Mouse (Mus musculus) intestine, embryonic 14.5 days (tissue): Measurements from ENCODE around the gene Nphp4. TPM values are rescaled to one million over a fixed set of nuclear protein-coding genes. Genes with fewer than 3 reads are reported as not detected.

Experiments
- ATAC-seq: fragments of 200-750 bp; cut with Nextera tagmentation; replicated peaks from 2 replicates; pipeline ENCODE4 v1.8.0; 2017; ENCODE audit warnings: low read depth, moderate number of reproducible peaks, moderate TSS enrichment, moderate library complexity; ENCODE audit not compliant: low FRiP score, low TSS enrichment
- DNase-seq: peaks from one replicate; pipeline ENCODE4 v3.0.0-alpha.2; 2018; ENCODE audit warnings: low spot score
- H3K27ac ChIP-seq: fragments of 300-500 bp; sonication (generic); 2 replicates; pipeline ENCODE4 v1.5.1; 2014; ENCODE audit warnings: low read depth, mild to moderate bottlenecking, control low read depth
- H3K27me3 ChIP-seq: fragments of 300-500 bp; sonication (generic); replicated peaks from 2 replicates; pipeline ENCODE4 v1.6.1; 2014; ENCODE audit warnings: low read length, control low read depth; ENCODE audit not compliant: control insufficient read depth, insufficient read depth
- H3K36me3 ChIP-seq: fragments of 300-500 bp; sonication (generic); 2 replicates; pipeline ENCODE4 v1.6.1; 2014; ENCODE audit warnings: low read length, control low read depth; ENCODE audit not compliant: control insufficient read depth, insufficient read depth
- H3K4me1 ChIP-seq: fragments of 300-500 bp; sonication (generic); replicated peaks from 2 replicates; pipeline ENCODE4 v1.6.1; 2014; ENCODE audit warnings: low read length, control low read depth, mixed read lengths; ENCODE audit not compliant: control insufficient read depth, insufficient read depth
- H3K4me2 ChIP-seq: fragments of 300-500 bp; sonication (generic); 2 replicates; pipeline ENCODE4 v1.6.1; 2014; ENCODE audit warnings: low read length
- H3K4me3 ChIP-seq: fragments of 300-500 bp; sonication (generic); 2 replicates; pipeline ENCODE4 v1.5.1; 2014; ENCODE audit warnings: low read depth, low read length, control low read depth, mixed read lengths
- H3K9ac ChIP-seq: fragments of 300-500 bp; sonication (generic); 2 replicates; pipeline ENCODE4 v1.6.1; 2014; ENCODE audit warnings: mild to moderate bottlenecking, low read length
- H3K9me3 ChIP-seq: fragments of 300-500 bp; sonication (generic); 2 replicates; pipeline ENCODE4 v1.6.1; 2016; ENCODE audit warnings: low read length, control low read depth; ENCODE audit not compliant: control insufficient read depth
- WGBS: fragments of 180-500 bp; shearing (Covaris S2); extraction: QIAGEN DNeasy Blood & Tissue Kit; methylation state at CpG from one replicate; pipeline ENCODE4 v1.1.7; 2014; 5-methylcytosine and 5-hydroxymethylcytosine counted together
- polyA plus RNA-seq: library from polyadenylated mRNA; unstranded; fragments of >200 nt; fragmentation: Nextera tagmentation; extraction: Ambion mirVana; gene quantifications from 2 replicates; pipeline ENCODE4 v1.2.1, GENCODE M21; 2014

Gene Nphp4
- polyA plus RNA-seq, 1 experiment from 2014 or later = 2.7 TPM

DNA sequence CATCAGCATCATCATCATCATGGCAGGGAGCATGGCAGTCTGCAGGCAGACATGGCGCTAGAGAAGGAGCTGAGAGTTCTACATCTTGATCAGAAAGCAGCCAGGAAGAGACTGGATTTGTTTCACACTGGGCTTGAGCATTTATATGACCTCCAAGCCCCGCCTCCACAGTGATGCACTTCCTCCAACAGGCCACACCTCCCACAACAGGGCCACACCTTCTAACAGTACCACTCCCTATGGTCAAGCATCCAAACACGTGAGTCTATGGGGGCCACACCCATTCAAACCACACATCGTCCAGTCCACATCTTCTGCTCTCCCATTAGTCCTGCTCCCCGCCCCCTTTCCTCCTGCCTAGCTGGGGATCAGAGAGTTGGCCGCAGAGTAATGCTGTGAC lies 107.1 kb downstream of the Nphp4 start:
- H3K36me3 ChIP-seq = no peaks in the 10 kb centered on the region
- ATAC-seq (no peak), DNase-seq (no peak)
- no peaks in the 10 kb centered on the region for H3K4me1 ChIP-seq
- H3K27ac ChIP-seq = no peak overlapping the region
- WGBS = 68% methylated on average over 6 of the region's 6 CpGs
- H3K9me3 ChIP-seq = no peaks in the 10 kb centered on the region
- H3K9ac ChIP-seq = no peak overlapping the region
- no peak overlapping the region for H3K4me2 ChIP-seq
- H3K4me3 ChIP-seq = no peak overlapping the region
- no peaks in the 10 kb centered on the region for H3K27me3 ChIP-seq

DNA sequence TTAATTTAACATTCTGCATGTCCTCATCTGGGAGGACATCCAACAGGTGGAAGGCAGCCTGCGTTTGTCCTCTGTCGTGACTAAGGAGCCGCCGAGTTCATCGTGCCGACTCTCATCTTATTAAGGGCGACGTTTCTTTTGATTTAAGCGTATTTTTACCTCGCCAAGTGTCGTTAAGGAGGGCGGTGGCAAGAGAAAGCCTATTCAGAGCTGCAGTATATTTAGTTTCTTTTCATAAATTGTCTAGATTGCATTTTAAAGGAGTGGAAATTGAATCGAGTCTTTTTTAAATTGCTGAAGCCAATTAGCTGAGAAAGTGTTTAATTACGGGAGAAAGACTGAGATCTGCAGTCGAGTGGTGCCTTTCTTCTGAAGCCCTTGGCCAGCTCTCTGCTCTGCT lies 109.0 kb downstream of the Nphp4 start:
- DNase-seq (no peak), ATAC-seq (no peak)
- 80% methylated on average over 15 of the region's 15 CpGs for WGBS
- H3K9me3 ChIP-seq = no peaks in the 10 kb centered on the region
- no peak overlapping the region for H3K4me3 ChIP-seq
- no peak overlapping the region for H3K9ac ChIP-seq
- no peak overlapping the region for H3K4me2 ChIP-seq
- H3K36me3 ChIP-seq = no peaks in the 10 kb centered on the region
- no peaks in the 10 kb centered on the region for H3K27me3 ChIP-seq
- H3K27ac ChIP-seq = no peak overlapping the region
- no peaks in the 10 kb centered on the region for H3K4me1 ChIP-seq

DNA sequence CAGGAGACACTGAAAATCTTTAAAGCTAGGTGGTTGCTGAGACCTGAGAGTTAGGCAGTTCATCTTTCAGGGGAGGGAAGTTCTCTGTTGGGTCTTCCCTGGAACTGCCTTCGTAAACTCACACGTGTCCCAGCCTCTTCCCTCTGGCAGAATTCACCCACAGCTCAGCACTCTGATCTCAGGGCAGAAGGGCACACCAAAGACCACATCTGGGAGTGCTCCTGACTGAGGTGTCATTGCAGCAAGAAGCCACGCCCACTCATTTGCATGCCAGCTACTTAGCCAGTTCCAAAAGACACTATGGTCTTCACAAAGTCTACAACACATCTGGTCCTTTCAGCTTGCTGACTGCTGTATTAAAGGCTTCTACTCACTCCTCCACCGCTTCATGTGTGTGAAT lies 109.7 kb downstream of the Nphp4 start:
- WGBS = 29% methylated on average over 4 of the region's 4 CpGs
- Histone ChIP-seq H3K9ac (no peak overlapping the region), H3K36me3 (no peaks in the 10 kb centered on the region), H3K27ac (no peak overlapping the region), H3K4me3 (no peak overlapping the region), H3K4me1 (no peaks in the 10 kb centered on the region), H3K27me3 (no peaks in the 10 kb centered on the region), H3K4me2 (no peak overlapping the region), H3K9me3 (no peaks in the 10 kb centered on the region)
- DNase-seq = no peak
- no peak for ATAC-seq

DNA sequence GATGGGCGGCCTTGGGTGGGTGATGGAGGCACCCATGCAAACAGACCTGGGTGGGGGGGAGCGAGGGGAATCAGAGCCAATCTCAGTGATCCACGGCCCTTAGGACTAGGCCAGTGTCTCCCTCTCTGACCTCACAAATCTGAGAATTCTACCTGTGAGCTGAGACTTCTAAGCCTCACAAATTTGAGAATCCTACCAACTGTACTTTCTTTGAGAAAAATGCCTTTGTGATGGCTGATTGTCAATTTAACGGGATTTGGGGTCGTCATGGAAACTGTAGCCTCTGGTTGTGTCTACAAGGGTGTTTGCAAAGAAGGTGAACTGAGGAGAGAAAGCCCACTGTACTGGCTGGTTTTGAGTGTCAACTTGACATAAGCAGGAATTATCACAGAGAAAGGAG lies 127.8 kb downstream of the Nphp4 start:
- no peak for DNase-seq
- ATAC-seq = no peak
- H3K9me3 ChIP-seq = no peaks in the 10 kb centered on the region
- H3K36me3 ChIP-seq = no peaks in the 10 kb centered on the region
- H3K4me2 ChIP-seq = no peak overlapping the region
- no peak overlapping the region for H3K4me3 ChIP-seq
- H3K27ac ChIP-seq = no peak overlapping the region
- H3K9ac ChIP-seq = no peak overlapping the region
- H3K27me3 ChIP-seq = no peaks in the 10 kb centered on the region; the same call in 1 of the 2 replicates
- WGBS = 83% methylated on average over 5 of the region's 5 CpGs
- H3K4me1 ChIP-seq = no peaks in the 10 kb centered on the region

DNA sequence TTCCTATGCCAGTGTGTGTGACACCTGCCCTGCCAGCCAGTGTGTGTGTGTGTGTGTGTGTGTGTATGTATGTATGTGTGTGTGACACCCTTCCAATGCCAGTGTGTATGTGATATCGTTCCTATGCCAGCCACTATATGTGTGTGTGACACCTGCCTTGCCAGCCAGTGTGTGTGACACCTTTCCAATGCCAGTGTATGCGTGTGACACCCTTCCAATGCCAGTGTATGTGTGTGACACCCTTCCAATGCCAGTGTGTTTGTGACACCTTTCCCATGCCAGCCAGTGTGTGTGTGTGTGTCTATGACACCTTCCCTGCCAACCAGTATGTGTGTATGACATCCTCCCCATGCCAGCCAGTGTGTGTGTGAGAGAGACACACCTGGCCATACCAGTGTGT lies 132.7 kb downstream of the Nphp4 start:
- Histone ChIP-seq H3K9me3 (no peaks in the 10 kb centered on the region), H3K4me1 (no peaks in the 10 kb centered on the region), H3K9ac (no peak overlapping the region), H3K27me3 (no peaks in the 10 kb centered on the region; the same call in 1 of the 2 replicates), H3K4me2 (no peak overlapping the region), H3K27ac (no peak overlapping the region), H3K36me3 (no peaks in the 10 kb centered on the region), H3K4me3 (no peak overlapping the region)
- ATAC-seq = no peak
- WGBS = 91% methylated on average over 2 of the region's 2 CpGs
- no peak for DNase-seq

DNA sequence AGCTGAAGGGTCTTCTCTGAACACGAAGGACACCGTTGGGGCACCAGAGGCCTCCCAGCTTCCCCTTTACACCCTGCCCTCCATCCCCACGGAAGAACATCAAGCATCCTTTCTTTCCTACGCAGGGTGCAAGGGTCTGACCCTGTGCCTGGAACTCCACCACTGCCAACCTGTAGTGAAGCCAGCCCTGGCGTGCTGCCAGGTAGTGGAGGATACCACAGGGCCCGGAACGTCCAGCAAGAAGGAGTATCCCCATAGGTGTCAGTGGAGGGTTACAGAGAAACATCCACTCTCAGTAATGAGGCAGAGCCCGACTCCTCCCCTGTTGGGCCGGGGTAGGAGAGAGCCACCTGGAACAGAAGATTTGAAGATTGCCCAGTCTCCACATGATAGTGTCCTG lies 133.5 kb downstream of the Nphp4 start:
- no peak for ATAC-seq
- DNase-seq = no peak
- Histone ChIP-seq H3K4me3 (no peak overlapping the region), H3K9ac (no peak overlapping the region), H3K27me3 (no peaks in the 10 kb centered on the region; the same call in 1 of the 2 replicates), H3K9me3 (no peaks in the 10 kb centered on the region), H3K4me2 (no peak overlapping the region), H3K36me3 (no peaks in the 10 kb centered on the region), H3K27ac (no peak overlapping the region), H3K4me1 (no peaks in the 10 kb centered on the region)
- 74% methylated on average over 9 of the region's 9 CpGs for WGBS

Other genes starting within 250 kb of the Nphp4 start
- gene Gpr153, start 202.5 kb upstream of the Nphp4 start, polyA plus RNA-seq = 8.2 and 9.4 TPM in 2 replicates
- gene Hes3, start 185.0 kb upstream of the Nphp4 start, polyA plus RNA-seq = not detected in 2 replicates
- gene Icmt, start 179.5 kb upstream of the Nphp4 start, polyA plus RNA-seq = 22.0 and 25.8 TPM in 2 replicates
- gene Rnf207, start 157.7 kb upstream of the Nphp4 start, polyA plus RNA-seq = 1.7 and 1.8 TPM in 2 replicates
- 473 and 504 TPM in 2 replicates for gene Rpl22, start 151.0 kb upstream of the Nphp4 start, polyA plus RNA-seq
- gene Chd5, start 138.1 kb upstream of the Nphp4 start, polyA plus RNA-seq = 1.1 and 1.7 TPM in 2 replicates
- gene Kcnab2, start 1.2 kb downstream of the Nphp4 start, polyA plus RNA-seq = 3.8 TPM in 2 replicates